In the genomic region with DNA sequence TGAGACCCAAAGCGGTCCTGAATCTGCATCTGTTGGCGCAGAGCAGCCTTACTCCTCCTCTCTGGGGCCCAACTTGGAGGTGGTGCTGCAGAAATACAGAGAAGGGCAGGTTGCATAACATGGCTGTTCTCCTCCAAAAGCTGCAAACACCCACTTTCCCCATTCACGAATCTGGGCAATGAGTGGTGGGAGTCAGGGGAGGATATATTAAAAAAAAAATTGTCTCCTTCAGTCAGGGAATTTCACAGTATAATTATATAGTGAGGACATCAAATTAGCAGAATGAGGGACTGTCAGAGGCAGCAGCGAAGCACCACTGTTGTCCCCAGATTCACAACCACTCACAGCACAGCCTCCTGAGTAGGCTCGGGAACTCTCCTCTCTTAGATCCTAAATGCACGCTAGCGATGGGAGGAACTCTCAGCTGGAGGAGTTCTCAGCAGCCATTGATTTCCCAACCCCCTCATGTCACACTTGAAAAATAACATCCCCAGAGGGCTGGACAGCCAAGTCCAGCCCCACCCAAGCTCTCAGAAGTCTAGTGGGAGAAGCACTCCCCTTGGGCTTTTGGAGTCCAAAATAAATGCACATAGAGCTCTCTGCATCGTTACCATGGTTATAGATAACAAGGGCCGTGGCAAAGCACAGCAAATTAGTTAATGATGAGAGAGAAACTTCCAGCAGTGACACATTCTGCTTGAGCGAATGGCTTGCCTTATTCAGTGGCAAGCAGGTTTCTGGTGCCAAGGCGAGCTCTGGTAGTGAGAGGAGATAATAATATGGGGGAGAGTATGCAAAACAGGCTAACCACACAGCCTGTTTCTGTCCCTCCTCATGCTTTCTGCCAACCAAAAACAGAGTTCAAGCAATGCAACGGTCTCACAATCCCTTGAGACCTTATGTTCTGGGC, we compare ENCODE assay signal across 10 mouse cellular contexts.
DNase-seq lines count a peak whose midpoint lies in the region; ATAC-seq lines count a peak whose summit lies in the region.
"Had no signal": no experiment of that assay in that cellular context is flagged by ENCODE, and none has a peak within 500 bp of the region (broad histone marks: within the 10 kb centered on the region; RNA-seq: fewer than 3 reads in every experiment).

No protein-coding gene starts in this region.

- no peaks in the 10 kb centered on the region for H3K27me3 ChIP-seq in hindbrain, embryonic 13.5 days
- H3K27me3 ChIP-seq in midbrain, embryonic 15.5 days (replicated peaks): no peaks in the 10 kb centered on the region
- H3K27me3 ChIP-seq: limb, embryonic 12.5 days had no signal

- no peaks in the 10 kb centered on the region for H3K36me3 ChIP-seq in hindbrain, embryonic 13.5 days
- H3K36me3 ChIP-seq in midbrain, embryonic 15.5 days (replicated peaks): no peaks in the 10 kb centered on the region
- H3K36me3 ChIP-seq: limb, embryonic 12.5 days had no signal

- H3K4me2 ChIP-seq in hindbrain, embryonic 13.5 days: 0 out of 2 replicates have a peak overlapping the region, but pooled peaks have one; percentile 7
- H3K4me2 ChIP-seq in midbrain, embryonic 15.5 days: no peak overlapping the region
- H3K4me2 ChIP-seq: limb, embryonic 12.5 days had no signal

- DNase-seq in frontal cortex, postnatal 10 days (ENCODE audit: low spot score in 2 of 2): no peak
- DNase-seq in adipocyte (ENCODE audit: low spot score): peak; percentile 74
- DNase-seq in thymus, postnatal 10 days (ENCODE audit: low spot score in 2 of 2): no peak
- DNase-seq in adrenal gland, adult 2 months: no peak
- DNase-seq in c-Kit-positive CD71-positive TER-119-positive erythroid progenitor cells, embryonic 14.5 days (ENCODE audit: low spot score): no peak

- no peaks in the 10 kb centered on the region for H3K9me3 ChIP-seq in hindbrain, embryonic 13.5 days
- no peaks in the 10 kb centered on the region for H3K9me3 ChIP-seq in midbrain, embryonic 15.5 days
- H3K9me3 ChIP-seq: limb, embryonic 12.5 days had no signal

- peaks cover 9% of the 10 kb centered on the region for H3K4me1 ChIP-seq in hindbrain, embryonic 13.5 days (replicated peaks)
- H3K4me1 ChIP-seq in midbrain, embryonic 15.5 days: peaks cover 4% of the 10 kb centered on the region; the same call in 1 of the 2 replicates
- H3K4me1 ChIP-seq: limb, embryonic 12.5 days had no signal

- H3K27ac ChIP-seq in hindbrain, embryonic 13.5 days: no peak overlapping the region
- no peak overlapping the region for H3K27ac ChIP-seq in midbrain, embryonic 15.5 days
- H3K27ac ChIP-seq: limb, embryonic 12.5 days had no signal

- WGBS in hindbrain, embryonic 13.5 days: 56% methylated on average over 12 of the region's 12 CpGs
- 53% methylated on average over 12 of the region's 12 CpGs for WGBS in midbrain, embryonic 15.5 days

- peak; percentile 93 for ATAC-seq in frontal cortex, adult (ENCODE audit: low TSS enrichment)
- ATAC-seq in hindbrain, embryonic 13.5 days (ENCODE audit: low FRiP score): peak; percentile 78
- peak; percentile 71 for ATAC-seq in midbrain, embryonic 15.5 days (replicated peaks)

- no peak overlapping the region for H3K4me3 ChIP-seq in hindbrain, embryonic 13.5 days
- H3K4me3 ChIP-seq in midbrain, embryonic 15.5 days: no peak overlapping the region
- H3K4me3 ChIP-seq: erythroblast, embryonic 14.5 days; limb, embryonic 12.5 days had no signal

- H3K9ac ChIP-seq in hindbrain, embryonic 13.5 days: no peak overlapping the region
- H3K9ac ChIP-seq in midbrain, embryonic 15.5 days: no peak overlapping the region
- H3K9ac ChIP-seq: limb, embryonic 12.5 days had no signal
